Mouse (Mus musculus) Muller cell, postnatal 12 days (primary cell): ENCODE results near the gene Grifin.

Experiments
- DNase-seq: peaks from one replicate; pipeline ENCODE4 v3.0.0-alpha.2; 2015; ENCODE audit errors: inconsistent ontology term

Grifin gene

GRCm38 (mm10) chr5:140549306-140550047, 15.4 kb downstream of the Grifin start:
- peak; percentile 98 for DNase-seq

- DNase-seq, result no peak
These were observed 18.5 kb downstream of the Grifin start for GRCm38 (mm10) chr5:140546332-140546731.

GRCm38 (mm10) chr5:140545651-140546050, 19.2 kb downstream of the Grifin start:
- no peak for DNase-seq

- DNase-seq, result peak; percentile 51
These were observed 21.9 kb downstream of the Grifin start for GRCm38 (mm10) chr5:140542811-140543575.

GRCm38 (mm10) chr5:140540106-140540505, 24.8 kb downstream of the Grifin start:
- DNase-seq, result peak; percentile 61

- DNase-seq, result no peak
These were observed 26.7 kb downstream of the Grifin start for GRCm38 (mm10) chr5:140538111-140538683.

GRCm38 (mm10) chr5:140526754-140527153, 38.1 kb downstream of the Grifin start:
- no peak for DNase-seq

GRCm38 (mm10) chr5:140521196-140521595, 43.7 kb downstream of the Grifin start:
- no peak for DNase-seq

- DNase-seq, result no peak
These were observed 47.0 kb downstream of the Grifin start for GRCm38 (mm10) chr5:140517921-140518230.

GRCm38 (mm10) chr5:140517159-140517920, 47.5 kb downstream of the Grifin start:
- no peak for DNase-seq

GRCm38 (mm10) chr5:140514799-140515486, 49.9 kb downstream of the Grifin start:
- DNase-seq, result peak; percentile 82

- DNase-seq, result no peak
These were observed 51.0 kb downstream of the Grifin start for GRCm38 (mm10) chr5:140513921-140514320.
